Mouse (Mus musculus): ENCODE measurements around the gene Pacsin2. TPM values are rescaled to one million over a fixed set of nuclear protein-coding genes. Genes with fewer than 3 reads are reported as not detected.
A peak's percentile ranks its signal among the peaks of the same experiment; 100 is the strongest.

Gene Pacsin2
- polyA plus RNA-seq, 1 experiment from 2014 or later, result 11.0 TPM

DNA sequence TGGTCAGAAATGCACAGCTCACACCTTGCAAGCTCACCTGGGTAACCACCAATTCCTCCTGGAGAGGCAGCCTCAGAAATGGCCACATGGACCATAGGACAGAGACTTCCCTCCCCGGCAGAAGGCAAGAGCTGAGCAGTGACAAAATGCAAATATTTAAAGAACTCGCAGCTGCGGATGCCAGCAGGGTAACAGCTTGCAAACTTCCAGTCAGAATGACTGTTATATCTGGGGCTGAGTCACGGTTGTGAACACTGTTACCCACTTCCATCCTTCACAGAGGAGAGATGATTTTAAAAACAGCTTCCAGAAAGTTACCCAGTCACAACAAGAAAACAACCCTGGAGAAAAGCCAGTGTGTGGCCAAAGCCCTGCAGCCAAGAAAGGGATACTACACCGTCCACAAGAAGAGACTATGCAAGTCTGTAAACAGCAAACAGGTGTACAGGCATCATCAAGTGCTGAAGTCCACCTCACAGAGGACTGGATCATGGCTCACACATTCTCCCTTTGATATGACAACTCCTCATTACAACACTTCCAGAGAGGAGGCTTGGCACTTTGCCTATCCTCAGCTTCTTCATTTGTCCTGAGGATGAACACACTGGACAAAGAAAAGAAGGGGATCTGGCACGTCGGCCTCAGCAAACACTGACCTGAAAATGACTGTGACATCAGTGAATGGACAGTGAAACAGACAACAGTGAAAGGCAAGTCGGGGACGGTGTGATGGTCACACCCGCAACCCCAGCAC lies 16.4 kb downstream of the Pacsin2 start:
- DNase-seq (ENCODE audit: low spot score) (peak; percentile 52), ATAC-seq (no peak)
- Histone ChIP-seq H3K27ac (ENCODE audit: low read depth, low read length) (no peak overlapping the region), H3K27me3 (replicated peaks; ENCODE audit: control insufficient read depth, insufficient read depth, low read length) (no peaks in the 10 kb centered on the region), H3K4me1 (ENCODE audit: control insufficient read depth, insufficient read depth, low read length) (0 out of 2 replicates have a peak, but pooled peaks cover 2% of the 10 kb centered on the region), H3K4me2 (ENCODE audit: low read length) (no peak overlapping the region), H3K36me3 (ENCODE audit: control insufficient read depth, insufficient read depth, low read length) (no peaks in the 10 kb centered on the region), H3K4me3 (ENCODE audit: low read depth, low read length) (no peak overlapping the region), H3K9ac (ENCODE audit: low read length) (no peak overlapping the region), H3K9me3 (replicated peaks; ENCODE audit: control insufficient read depth, low read length) (no peaks in the 10 kb centered on the region)
- 67% methylated on average over 10 of the region's 10 CpGs for WGBS

DNA sequence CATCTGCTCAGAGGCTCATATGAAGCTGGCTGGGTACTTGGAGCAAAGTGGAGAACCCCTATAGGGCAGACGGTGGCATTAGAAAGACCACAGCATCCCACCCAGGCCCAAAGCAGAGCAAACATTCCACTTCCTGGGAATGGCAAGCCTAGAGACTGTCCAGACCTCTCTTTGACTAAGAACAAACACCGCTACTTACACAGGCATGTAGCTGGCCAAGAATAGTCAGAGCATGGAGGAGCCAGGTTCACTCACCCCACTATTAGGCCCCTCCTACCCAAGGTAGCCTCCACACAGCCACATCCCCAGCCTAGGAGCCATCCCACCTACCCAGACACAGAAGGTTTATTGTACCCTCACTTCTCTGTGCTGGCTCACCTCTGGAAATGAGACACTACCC lies 18.5 kb downstream of the Pacsin2 start:
- Histone ChIP-seq H3K4me3 (ENCODE audit: low read depth, low read length) (no peak overlapping the region), H3K36me3 (ENCODE audit: control insufficient read depth, insufficient read depth, low read length) (no peaks in the 10 kb centered on the region), H3K4me1 (ENCODE audit: control insufficient read depth, insufficient read depth, low read length) (0 out of 2 replicates have a peak, but pooled peaks cover 2% of the 10 kb centered on the region), H3K4me2 (ENCODE audit: low read length) (no peak overlapping the region), H3K9ac (ENCODE audit: low read length) (no peak overlapping the region), H3K9me3 (replicated peaks; ENCODE audit: control insufficient read depth, low read length) (no peaks in the 10 kb centered on the region), H3K27ac (ENCODE audit: low read depth, low read length) (no peak overlapping the region), H3K27me3 (replicated peaks; ENCODE audit: control insufficient read depth, insufficient read depth, low read length) (no peaks in the 10 kb centered on the region)
- no peak for DNase-seq (ENCODE audit: low spot score)
- WGBS, result 87% methylated on average over 2 of the region's 2 CpGs
- ATAC-seq, result no peak

DNA sequence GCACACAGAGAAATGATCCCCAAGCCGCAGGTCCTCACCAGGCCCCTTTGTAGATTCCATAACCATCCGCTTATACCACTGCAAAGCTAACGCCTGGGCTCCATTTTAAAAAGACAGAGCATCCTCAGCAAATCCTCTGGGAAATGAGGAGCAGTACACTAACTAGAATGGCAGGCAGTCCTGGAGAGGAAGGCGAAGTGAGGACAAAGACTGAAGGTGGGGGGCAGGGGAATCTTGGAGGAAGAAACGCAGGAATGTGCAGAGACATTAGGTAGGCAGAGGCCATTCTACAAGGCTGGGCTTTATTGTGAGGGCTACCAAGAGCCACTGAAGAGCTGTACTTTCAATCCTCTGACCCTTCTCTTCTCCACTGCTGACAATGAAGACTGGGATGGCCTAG lies 19.0 kb downstream of the Pacsin2 start:
- H3K4me1 ChIP-seq (ENCODE audit: control insufficient read depth, insufficient read depth, low read length), result 0 out of 2 replicates have a peak, but pooled peaks cover 2% of the 10 kb centered on the region
- no peaks in the 10 kb centered on the region for H3K36me3 ChIP-seq (ENCODE audit: control insufficient read depth, insufficient read depth, low read length)
- WGBS, result 64% methylated on average over 5 of the region's 5 CpGs
- H3K27ac ChIP-seq (ENCODE audit: low read depth, low read length), result no peak overlapping the region
- no peaks in the 10 kb centered on the region for H3K9me3 ChIP-seq (replicated peaks; ENCODE audit: control insufficient read depth, low read length)
- H3K27me3 ChIP-seq (replicated peaks; ENCODE audit: control insufficient read depth, insufficient read depth, low read length), result no peaks in the 10 kb centered on the region
- DNase-seq (ENCODE audit: low spot score) (no peak), ATAC-seq (no peak)
- no peak overlapping the region for H3K4me3 ChIP-seq (ENCODE audit: low read depth, low read length)
- H3K9ac ChIP-seq (ENCODE audit: low read length), result peak overlapping the region; percentile 21; the same call in 1 of the 2 replicates
- H3K4me2 ChIP-seq (ENCODE audit: low read length), result no peak overlapping the region

DNA sequence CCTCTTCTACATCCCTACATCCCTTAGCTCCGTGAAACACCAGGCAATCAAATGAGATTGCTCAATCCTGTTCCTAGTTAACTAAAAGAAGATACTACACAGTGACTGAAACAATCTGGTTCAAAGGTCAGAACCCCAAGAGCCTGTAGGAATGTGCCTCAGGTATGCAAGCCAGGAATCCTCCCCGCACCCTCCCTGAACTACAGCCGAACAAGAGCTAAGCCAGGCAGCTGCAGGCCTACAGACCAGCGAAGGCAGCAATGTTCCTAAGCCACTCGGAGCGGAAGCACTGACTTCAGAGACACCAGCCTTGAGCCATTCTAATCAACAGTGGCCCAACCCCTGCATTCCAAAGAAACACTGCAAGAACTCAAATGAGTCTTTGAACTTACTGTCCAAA lies 20.0 kb downstream of the Pacsin2 start:
- H3K27ac ChIP-seq (ENCODE audit: low read depth, low read length), result no peak overlapping the region

DNA sequence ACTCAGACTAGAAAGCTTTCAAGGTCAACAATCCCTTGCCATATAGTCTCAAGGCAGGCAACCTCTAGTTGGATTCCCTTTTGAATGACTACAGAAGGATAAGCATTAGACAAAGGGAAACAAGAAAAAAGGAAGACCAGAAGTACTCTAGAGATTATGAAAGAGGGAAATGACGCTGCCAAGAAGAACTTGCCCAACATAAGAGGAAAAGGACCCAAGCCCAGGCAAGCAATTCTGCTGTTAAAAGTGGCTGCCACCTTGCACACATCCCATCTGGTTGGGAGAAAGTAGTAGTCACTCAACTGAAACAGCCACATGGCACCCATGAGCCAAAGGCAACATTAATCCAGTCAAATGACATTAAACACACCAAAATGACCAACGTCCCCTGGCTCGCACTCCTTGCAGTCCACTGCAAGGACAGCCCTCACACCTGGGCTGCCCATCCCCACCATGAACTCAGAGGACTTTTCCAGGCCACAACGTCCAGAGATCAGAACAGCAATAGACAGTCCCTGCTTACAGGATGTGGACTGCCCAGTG lies 21.8 kb downstream of the Pacsin2 start:
- 95% methylated on average over 4 of the region's 4 CpGs for WGBS
- no peaks in the 10 kb centered on the region for H3K27me3 ChIP-seq (replicated peaks; ENCODE audit: control insufficient read depth, insufficient read depth, low read length)
- 0 out of 2 replicates have a peak, but pooled peaks cover 2% of the 10 kb centered on the region for H3K4me1 ChIP-seq (ENCODE audit: control insufficient read depth, insufficient read depth, low read length)
- ATAC-seq (no peak), DNase-seq (ENCODE audit: low spot score) (no peak)
- H3K9ac ChIP-seq (ENCODE audit: low read length), result no peak overlapping the region
- no peaks in the 10 kb centered on the region for H3K9me3 ChIP-seq (replicated peaks; ENCODE audit: control insufficient read depth, low read length)
- H3K4me3 ChIP-seq (ENCODE audit: low read depth, low read length), result no peak overlapping the region
- H3K27ac ChIP-seq (ENCODE audit: low read depth, low read length), result no peak overlapping the region
- H3K36me3 ChIP-seq (ENCODE audit: control insufficient read depth, insufficient read depth, low read length), result no peaks in the 10 kb centered on the region
- no peak overlapping the region for H3K4me2 ChIP-seq (ENCODE audit: low read length)

More for the DNA sequence above, 20.0 kb downstream of the Pacsin2 start:
- Histone ChIP-seq H3K4me3 (ENCODE audit: low read depth, low read length) (no peak overlapping the region), H3K27me3 (replicated peaks; ENCODE audit: control insufficient read depth, insufficient read depth, low read length) (no peaks in the 10 kb centered on the region), H3K9me3 (replicated peaks; ENCODE audit: control insufficient read depth, low read length) (no peaks in the 10 kb centered on the region), H3K4me1 (ENCODE audit: control insufficient read depth, insufficient read depth, low read length) (0 out of 2 replicates have a peak, but pooled peaks cover 2% of the 10 kb centered on the region), H3K36me3 (ENCODE audit: control insufficient read depth, insufficient read depth, low read length) (no peaks in the 10 kb centered on the region), H3K9ac (ENCODE audit: low read length) (no peak overlapping the region), H3K4me2 (ENCODE audit: low read length) (no peak overlapping the region)
- WGBS, result 75% methylated on average over 6 of the region's 6 CpGs
- ATAC-seq (no peak), DNase-seq (ENCODE audit: low spot score) (no peak)

DNA sequence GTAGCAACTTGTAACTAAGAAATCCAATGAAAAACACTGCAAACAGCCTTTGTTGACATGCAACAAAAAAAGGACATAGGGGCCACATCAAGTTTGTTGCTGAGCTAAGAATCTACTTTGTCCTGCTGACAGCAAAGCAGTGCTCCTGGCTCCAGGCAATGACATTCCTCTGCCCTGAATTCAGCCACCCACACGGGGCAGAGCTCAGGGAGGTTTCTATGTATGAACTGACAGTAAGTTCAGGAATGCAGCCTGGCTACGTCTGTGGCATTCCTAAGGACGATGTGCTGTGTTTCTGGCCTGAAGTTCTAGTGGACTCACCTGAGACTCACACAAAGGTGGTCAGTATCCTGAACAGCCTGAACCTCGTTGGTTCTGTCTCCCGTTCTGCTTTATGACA lies 23.7 kb downstream of the Pacsin2 start:
- 82% methylated on average over 5 of the region's 5 CpGs for WGBS
- Histone ChIP-seq H3K9me3 (replicated peaks; ENCODE audit: control insufficient read depth, low read length) (no peaks in the 10 kb centered on the region), H3K27me3 (replicated peaks; ENCODE audit: control insufficient read depth, insufficient read depth, low read length) (no peaks in the 10 kb centered on the region), H3K4me3 (ENCODE audit: low read depth, low read length) (no peak overlapping the region), H3K4me1 (ENCODE audit: control insufficient read depth, insufficient read depth, low read length) (0 out of 2 replicates have a peak, but pooled peaks cover 2% of the 10 kb centered on the region), H3K27ac (ENCODE audit: low read depth, low read length) (no peak overlapping the region), H3K36me3 (ENCODE audit: control insufficient read depth, insufficient read depth, low read length) (no peaks in the 10 kb centered on the region), H3K4me2 (ENCODE audit: low read length) (no peak overlapping the region), H3K9ac (ENCODE audit: low read length) (no peak overlapping the region)
- no peak for ATAC-seq
- DNase-seq (ENCODE audit: low spot score), result no peak

DNA sequence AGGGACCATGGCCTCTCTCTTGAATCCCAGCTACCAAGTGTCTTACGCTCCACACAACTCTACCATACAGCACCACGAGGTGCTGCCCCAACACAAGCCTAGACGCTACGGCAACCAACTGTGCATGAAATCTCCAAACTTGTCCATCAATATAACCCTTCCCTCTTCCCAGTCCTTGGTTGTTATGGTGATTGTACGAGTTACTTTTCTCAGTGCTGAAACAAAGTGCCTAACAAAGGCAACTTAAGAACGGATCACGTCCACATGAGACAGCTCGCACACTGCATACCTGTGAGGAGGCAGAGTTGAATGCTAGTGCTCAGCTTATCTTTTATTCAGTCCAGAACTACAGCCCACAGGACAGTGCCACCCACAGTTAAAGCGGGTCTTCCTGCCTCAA lies 27.9 kb downstream of the Pacsin2 start:
- DNase-seq (ENCODE audit: low spot score), result no peak
- Histone ChIP-seq H3K4me2 (ENCODE audit: low read length) (no peak overlapping the region), H3K27ac (ENCODE audit: low read depth, low read length) (no peak overlapping the region), H3K9ac (ENCODE audit: low read length) (no peak overlapping the region), H3K36me3 (ENCODE audit: control insufficient read depth, insufficient read depth, low read length) (no peaks in the 10 kb centered on the region), H3K27me3 (replicated peaks; ENCODE audit: control insufficient read depth, insufficient read depth, low read length) (no peaks in the 10 kb centered on the region), H3K4me3 (ENCODE audit: low read depth, low read length) (no peak overlapping the region), H3K9me3 (replicated peaks; ENCODE audit: control insufficient read depth, low read length) (no peaks in the 10 kb centered on the region), H3K4me1 (ENCODE audit: control insufficient read depth, insufficient read depth, low read length) (0 out of 2 replicates have a peak, but pooled peaks cover 2% of the 10 kb centered on the region)
- no peak for ATAC-seq
- WGBS, result 85% methylated on average over 9 of the region's 9 CpGs

DNA sequence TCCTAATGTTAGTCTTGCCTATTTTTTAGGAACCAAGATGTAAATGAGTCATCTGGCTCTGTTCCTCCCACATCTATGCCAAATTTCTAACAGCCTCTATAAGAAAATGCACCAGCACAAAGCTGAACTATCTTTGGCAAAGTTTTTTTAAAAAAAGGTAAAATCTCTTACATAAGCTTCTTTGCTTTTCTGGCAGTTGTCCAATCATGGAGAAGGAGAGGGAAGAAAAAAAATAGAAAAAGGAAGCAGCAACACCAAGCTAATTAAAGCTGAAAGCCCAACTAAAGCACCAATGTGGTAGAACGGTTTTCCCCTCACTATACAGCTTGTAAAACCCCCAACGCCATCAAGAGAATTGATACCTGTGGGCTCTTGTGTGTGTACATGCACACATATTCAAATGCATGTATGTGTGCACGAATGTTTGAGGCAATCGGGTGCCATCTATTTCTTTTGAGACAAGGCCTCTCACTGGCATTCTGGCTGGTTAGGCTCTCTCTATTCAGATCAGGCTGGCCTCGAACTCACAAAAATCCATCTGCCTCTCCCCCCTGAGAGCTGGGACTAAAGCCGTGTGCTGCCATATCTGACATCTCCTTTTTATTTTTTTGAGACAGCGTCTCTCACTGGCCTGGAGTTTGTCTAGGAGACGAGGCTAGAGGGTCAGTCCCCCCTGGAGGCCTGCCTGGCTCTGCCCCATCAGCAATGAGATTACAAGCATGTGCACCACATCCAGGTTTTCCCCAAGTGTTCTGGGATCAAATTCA lies 28.9 kb downstream of the Pacsin2 start:
- Histone ChIP-seq H3K4me3 (ENCODE audit: low read depth, low read length) (no peak overlapping the region), H3K9me3 (replicated peaks; ENCODE audit: control insufficient read depth, low read length) (no peaks in the 10 kb centered on the region), H3K27me3 (replicated peaks; ENCODE audit: control insufficient read depth, insufficient read depth, low read length) (no peaks in the 10 kb centered on the region), H3K9ac (ENCODE audit: low read length) (no peak overlapping the region), H3K4me2 (ENCODE audit: low read length) (no peak overlapping the region), H3K4me1 (ENCODE audit: control insufficient read depth, insufficient read depth, low read length) (0 out of 2 replicates have a peak, but pooled peaks cover 2% of the 10 kb centered on the region), H3K36me3 (ENCODE audit: control insufficient read depth, insufficient read depth, low read length) (no peaks in the 10 kb centered on the region), H3K27ac (ENCODE audit: low read depth, low read length) (no peak overlapping the region)
- DNase-seq (ENCODE audit: low spot score) (peak; percentile 55), ATAC-seq (no peak)
- 66% methylated on average over 8 of the region's 8 CpGs for WGBS
